Mouse (Mus musculus) liver, adult 2 months (tissue): ENCODE data around the gene Pax5.

ENCODE experiments used
- CTCF ChIP-seq: fragments of 200-500 bp; IDR thresholded peaks from 2 replicates; pipeline ENCODE4 v1.5.1; 2011; ENCODE audit warnings: low read depth, low read length, control low read depth
- POLR2A ChIP-seq: fragments of 200-500 bp; IDR thresholded peaks from 2 replicates; pipeline ENCODE4 v1.6.1; 2011; ENCODE audit warnings: low read length, control low read depth; ENCODE audit not compliant: insufficient read depth; ENCODE audit errors: extremely low read depth

DNA sequence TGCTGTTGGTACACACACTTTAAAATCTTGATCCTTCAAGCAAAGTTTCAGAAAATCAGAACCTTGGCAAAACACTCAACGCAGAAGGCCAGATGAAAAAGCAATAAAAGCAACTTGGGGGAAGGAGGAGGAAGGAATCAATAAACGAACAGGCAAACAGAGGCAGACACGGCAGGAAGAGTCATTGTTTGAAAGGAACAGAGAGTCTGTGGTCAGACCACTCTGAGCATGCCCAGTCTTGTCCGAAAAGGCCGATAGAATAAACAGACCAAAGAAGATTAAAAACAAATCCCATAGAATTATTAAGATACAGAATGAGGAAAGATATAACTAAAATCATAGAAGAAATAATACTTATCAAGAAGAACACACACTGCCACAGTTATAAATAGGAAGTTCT lies 137.9 kb downstream of the Pax5 start:
- TF ChIP-seq POLR2A (no peak), CTCF (no peak)
